Mouse (Mus musculus) liver, embryonic 14.5 days (tissue): ENCODE data around the gene Satb2.

ENCODE experiments used
- CTCF ChIP-seq: IDR thresholded peaks from 2 replicates; pipeline ENCODE4 v1.5.1; 2016; ENCODE audit warnings: antibody characterized with exemption, low read depth, control low read depth
- EP300 ChIP-seq: IDR thresholded peaks from 2 replicates; pipeline ENCODE4 v1.6.1; 2016; ENCODE audit warnings: antibody characterized with exemption, low read depth

GRCm38 (mm10) chr1:56850446-56850845, 128.0 kb downstream of the Satb2 start:
- TF ChIP-seq EP300 = no peak
- no peak for TF ChIP-seq CTCF
